Mouse (Mus musculus): Measurements from ENCODE around the gene Rpa1. TPM values are rescaled to one million over a fixed set of nuclear protein-coding genes. Genes with fewer than 3 reads are reported as not detected.
A peak's percentile ranks its signal among the peaks of the same experiment; 100 is the strongest.

Rpa1 gene
- polyA plus RNA-seq, 1 experiment from 2014 or later: 67.0 TPM

DNA sequence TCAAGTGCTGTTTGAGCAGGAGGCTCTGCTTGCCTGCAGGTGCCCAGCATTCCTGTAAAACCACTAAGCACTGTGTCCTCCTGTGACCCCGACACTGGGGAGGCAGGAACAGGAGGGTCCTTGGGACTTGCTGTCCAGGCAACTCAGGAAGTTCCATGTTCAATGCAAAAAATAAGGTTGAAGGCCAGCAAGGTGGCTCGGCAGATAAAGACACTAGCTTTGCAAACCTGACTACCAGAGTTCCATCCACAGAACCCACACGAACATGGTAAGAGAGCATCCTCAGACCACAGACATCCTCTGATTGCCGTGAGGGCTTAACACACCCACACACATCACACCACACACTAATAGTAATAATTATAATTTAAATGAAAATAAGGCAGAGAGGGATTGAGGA, 78.9 kb downstream of the Rpa1 start:
- ATAC-seq (replicated peaks): no peak
- no peaks in the 10 kb centered on the region for H3K36me3 ChIP-seq
- no peak overlapping the region for H3K4me2 ChIP-seq (replicated peaks)
- no peaks in the 10 kb centered on the region for H3K27me3 ChIP-seq
- H3K9me3 ChIP-seq: no peaks in the 10 kb centered on the region
- H3K4me3 ChIP-seq: no peak overlapping the region
- WGBS: 86% methylated on average over 4 of the region's 4 CpGs
- no peak overlapping the region for H3K27ac ChIP-seq (replicated peaks)
- peaks cover 30% of the 10 kb centered on the region for H3K4me1 ChIP-seq
- no peak overlapping the region for H3K9ac ChIP-seq (replicated peaks)

DNA sequence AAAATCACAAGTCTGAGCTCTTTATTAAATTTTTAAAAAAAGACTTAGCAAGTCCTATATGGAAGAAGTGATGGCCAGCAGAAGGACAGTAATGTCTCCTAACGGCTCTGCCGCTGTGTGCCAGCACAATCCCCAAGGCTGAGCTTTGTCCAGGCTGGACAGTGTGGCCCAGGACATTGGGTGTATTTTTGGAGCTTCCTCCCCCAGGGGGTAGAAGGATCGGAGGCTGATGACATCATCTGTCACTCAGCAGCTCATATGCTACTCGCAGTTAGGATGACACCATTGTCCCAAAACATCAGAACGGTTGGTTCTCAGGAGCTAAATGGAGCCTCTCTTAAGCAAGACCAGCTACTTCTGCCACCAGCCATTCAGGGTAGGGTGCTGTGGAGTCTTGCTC, 79.6 kb downstream of the Rpa1 start:
- Histone ChIP-seq H3K27ac (replicated peaks) (no peak overlapping the region), H3K4me2 (replicated peaks) (no peak overlapping the region), H3K27me3 (no peaks in the 10 kb centered on the region), H3K36me3 (no peaks in the 10 kb centered on the region), H3K9ac (replicated peaks) (no peak overlapping the region), H3K4me1 (peaks cover 33% of the 10 kb centered on the region), H3K9me3 (no peaks in the 10 kb centered on the region), H3K4me3 (no peak overlapping the region)
- ATAC-seq (replicated peaks): no peak
- 75% methylated on average over 5 of the region's 5 CpGs for WGBS

DNA sequence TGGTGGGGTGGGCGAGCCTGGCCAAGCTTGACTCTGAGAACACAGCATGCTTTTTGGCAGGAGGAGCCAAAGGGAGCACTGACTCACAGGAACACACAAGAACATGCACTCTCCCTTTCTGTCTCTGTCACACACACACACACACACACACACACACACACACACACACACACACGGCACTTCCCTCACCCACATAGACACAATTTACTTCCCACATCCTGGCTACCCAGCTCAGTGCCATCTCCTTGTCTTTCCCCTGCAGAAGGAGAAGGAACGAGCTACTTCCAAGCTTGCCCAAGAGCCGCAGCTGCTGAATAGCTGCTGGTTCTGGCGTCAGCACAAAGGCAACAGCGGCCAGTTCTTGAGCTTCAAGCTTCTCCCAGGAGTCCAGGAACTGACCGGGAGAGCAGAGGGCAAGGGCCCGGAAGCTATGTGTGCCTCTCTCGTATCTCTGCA, 80.3 kb downstream of the Rpa1 start:
- Histone ChIP-seq H3K27ac (replicated peaks) (no peak overlapping the region), H3K9me3 (no peaks in the 10 kb centered on the region), H3K27me3 (no peaks in the 10 kb centered on the region), H3K9ac (replicated peaks) (no peak overlapping the region), H3K36me3 (no peaks in the 10 kb centered on the region), H3K4me2 (replicated peaks) (no peak overlapping the region), H3K4me3 (no peak overlapping the region), H3K4me1 (peaks cover 33% of the 10 kb centered on the region)
- WGBS: 58% methylated on average over 9 of the region's 9 CpGs
- ATAC-seq (replicated peaks): no peak

DNA sequence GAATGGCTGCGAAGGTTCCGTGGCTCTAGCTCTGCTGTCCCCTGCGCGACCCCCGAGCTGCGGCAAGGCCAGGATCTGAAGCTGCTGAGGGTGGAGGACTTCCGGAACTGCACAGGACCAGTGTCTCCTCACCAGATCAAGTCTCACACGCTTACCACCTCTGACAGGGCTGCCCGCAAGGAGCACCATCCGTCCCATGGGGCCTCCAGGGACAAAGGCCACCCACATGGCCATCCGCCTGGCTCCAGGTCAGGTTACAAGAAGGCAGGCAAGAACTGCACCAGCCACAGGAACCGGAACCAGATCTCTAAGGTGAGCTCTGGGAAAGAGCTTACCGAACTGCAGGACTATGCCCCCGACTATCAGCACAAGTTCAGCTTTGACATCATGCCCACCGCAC, 82.6 kb downstream of the Rpa1 start:
- ATAC-seq (replicated peaks): no peak
- Histone ChIP-seq H3K4me2 (replicated peaks) (no peak overlapping the region), H3K27ac (replicated peaks) (no peak overlapping the region), H3K27me3 (no peaks in the 10 kb centered on the region), H3K9ac (replicated peaks) (no peak overlapping the region), H3K9me3 (no peaks in the 10 kb centered on the region), H3K4me3 (no peak overlapping the region), H3K36me3 (no peaks in the 10 kb centered on the region), H3K4me1 (peaks cover 35% of the 10 kb centered on the region)
- 71% methylated on average over 15 of the region's 15 CpGs for WGBS

DNA sequence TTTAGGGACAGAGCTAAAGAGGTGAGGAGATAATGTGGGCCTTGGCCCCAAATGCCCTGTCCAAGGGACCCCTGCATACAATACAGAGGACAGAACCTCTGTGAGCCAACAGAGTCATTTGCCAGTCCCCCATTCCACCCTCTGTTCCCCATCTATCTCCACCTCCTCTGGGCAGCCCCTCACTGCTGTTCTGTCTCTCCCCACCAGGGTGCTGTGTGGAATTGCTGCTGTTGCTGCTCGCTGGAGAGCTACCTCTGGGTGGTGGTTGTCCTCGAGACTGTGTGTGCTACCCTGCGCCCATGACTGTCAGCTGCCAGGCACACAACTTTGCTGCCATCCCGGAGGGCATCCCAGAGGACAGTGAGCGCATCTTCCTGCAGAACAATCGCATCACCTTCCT, 83.6 kb downstream of the Rpa1 start:
- no peak overlapping the region for H3K27ac ChIP-seq (replicated peaks)
- H3K9me3 ChIP-seq: no peaks in the 10 kb centered on the region
- 84% methylated on average over 6 of the region's 6 CpGs for WGBS
- no peak overlapping the region for H3K9ac ChIP-seq (replicated peaks)
- no peaks in the 10 kb centered on the region for H3K36me3 ChIP-seq
- H3K27me3 ChIP-seq: no peaks in the 10 kb centered on the region
- no peak; the same call in 1 of the 2 replicates for ATAC-seq (replicated peaks)
- H3K4me3 ChIP-seq: no peak overlapping the region
- H3K4me1 ChIP-seq: peaks cover 41% of the 10 kb centered on the region
- no peak overlapping the region for H3K4me2 ChIP-seq (replicated peaks)

DNA sequence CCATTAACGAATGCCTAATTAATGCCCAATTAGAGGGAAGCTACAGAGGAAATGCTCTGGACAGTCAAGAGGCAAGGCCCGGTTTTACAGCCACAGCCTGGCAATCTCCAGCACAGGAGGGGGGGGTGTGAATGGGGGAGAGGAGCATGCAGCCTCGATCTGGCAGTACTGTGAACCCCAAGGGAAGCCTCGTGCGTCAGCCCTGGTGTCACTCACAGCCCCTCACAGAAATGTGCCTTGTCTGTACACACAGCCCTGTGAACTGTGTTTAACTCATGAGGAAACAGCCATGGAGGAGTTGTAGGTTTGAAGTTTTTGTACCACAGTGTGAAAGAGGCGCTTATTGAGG, 84.2 kb downstream of the Rpa1 start:
- H3K36me3 ChIP-seq: no peaks in the 10 kb centered on the region
- H3K4me1 ChIP-seq: peaks cover 41% of the 10 kb centered on the region
- peak overlapping the region; percentile 67; the same call in 1 of the 2 replicates for H3K27ac ChIP-seq (replicated peaks)
- no peak overlapping the region for H3K4me2 ChIP-seq (replicated peaks)
- no peaks in the 10 kb centered on the region for H3K27me3 ChIP-seq
- 0 out of 2 replicates have a peak, but pooled peaks have one; percentile 30 for ATAC-seq (replicated peaks)
- no peak overlapping the region for H3K9ac ChIP-seq (replicated peaks)
- no peak overlapping the region for H3K4me3 ChIP-seq
- 23% methylated on average over 6 of the region's 6 CpGs for WGBS
- H3K9me3 ChIP-seq: no peaks in the 10 kb centered on the region

DNA sequence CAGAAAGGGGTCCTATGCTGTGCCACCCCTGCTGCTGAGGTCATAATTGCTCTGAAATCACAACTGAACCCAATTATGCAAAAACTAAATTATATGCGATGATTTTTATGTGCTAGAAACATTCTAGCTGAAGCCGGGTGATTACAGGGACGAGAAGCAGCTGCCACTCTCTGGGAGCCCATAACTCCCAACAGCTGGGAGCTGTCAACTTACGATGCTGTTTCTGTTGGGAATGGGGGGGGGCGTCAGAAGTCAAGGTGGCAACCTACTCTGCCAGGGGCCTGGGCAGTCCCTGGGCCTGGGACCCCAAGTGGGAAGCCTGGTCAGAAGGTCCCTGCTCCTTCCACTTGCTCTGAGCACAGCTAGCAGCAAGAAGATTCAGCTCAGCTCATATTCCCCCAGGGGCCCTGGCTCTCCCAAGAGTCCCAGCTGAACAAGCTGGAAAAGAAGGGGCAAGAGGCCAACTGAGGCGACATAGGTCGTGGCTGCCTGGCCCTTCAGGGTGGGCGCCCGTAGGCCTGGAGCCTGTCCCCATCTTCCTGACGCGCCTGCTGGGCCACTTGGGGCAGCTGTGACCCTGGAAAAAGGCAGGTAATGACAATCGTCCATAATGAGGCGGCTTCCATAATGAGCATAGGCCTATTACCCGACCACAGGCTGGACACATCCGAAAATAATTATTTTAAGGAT, 84.7 kb downstream of the Rpa1 start:
- ATAC-seq (replicated peaks): no peak

DNA sequence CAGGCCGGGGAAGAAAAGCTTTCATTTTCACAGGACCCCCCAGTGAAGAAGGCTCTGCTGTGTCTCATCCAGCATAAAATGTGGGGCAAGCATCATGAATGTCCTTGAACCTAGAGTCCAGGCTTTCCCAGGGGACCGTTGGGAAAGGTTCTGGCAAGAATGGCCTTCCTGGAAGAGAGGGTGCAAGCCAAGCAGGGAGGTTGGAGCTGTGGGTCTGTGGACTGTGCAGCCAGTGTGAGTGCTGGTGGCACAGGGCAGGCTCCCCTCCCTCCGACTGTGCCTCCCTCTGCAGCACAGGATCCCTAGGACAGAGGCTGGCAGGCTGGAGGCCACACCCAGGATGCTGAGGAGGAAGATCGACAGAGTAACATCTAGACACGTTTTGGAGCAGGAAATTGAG, 85.3 kb downstream of the Rpa1 start:
- H3K27ac ChIP-seq (replicated peaks): peak overlapping the region; percentile 67
- H3K4me1 ChIP-seq: peaks cover 39% of the 10 kb centered on the region
- no peaks in the 10 kb centered on the region for H3K36me3 ChIP-seq
- no peak for ATAC-seq (replicated peaks)
- no peak overlapping the region for H3K9ac ChIP-seq (replicated peaks)
- no peak overlapping the region for H3K4me3 ChIP-seq
- no peak overlapping the region for H3K4me2 ChIP-seq (replicated peaks)
- 52% methylated on average over 5 of the region's 5 CpGs for WGBS
- no peaks in the 10 kb centered on the region for H3K27me3 ChIP-seq
- no peaks in the 10 kb centered on the region for H3K9me3 ChIP-seq

More for the DNA sequence above, 84.7 kb downstream of the Rpa1 start:
- no peak overlapping the region for H3K4me3 ChIP-seq
- H3K27ac ChIP-seq (replicated peaks): peak overlapping the region; percentile 67
- no peaks in the 10 kb centered on the region for H3K36me3 ChIP-seq
- H3K9me3 ChIP-seq: no peaks in the 10 kb centered on the region
- H3K4me2 ChIP-seq (replicated peaks): no peak overlapping the region
- no peaks in the 10 kb centered on the region for H3K27me3 ChIP-seq
- no peak overlapping the region for H3K9ac ChIP-seq (replicated peaks)
- H3K4me1 ChIP-seq: peaks cover 41% of the 10 kb centered on the region
- WGBS: 32% methylated on average over 15 of the region's 15 CpGs

DNA sequence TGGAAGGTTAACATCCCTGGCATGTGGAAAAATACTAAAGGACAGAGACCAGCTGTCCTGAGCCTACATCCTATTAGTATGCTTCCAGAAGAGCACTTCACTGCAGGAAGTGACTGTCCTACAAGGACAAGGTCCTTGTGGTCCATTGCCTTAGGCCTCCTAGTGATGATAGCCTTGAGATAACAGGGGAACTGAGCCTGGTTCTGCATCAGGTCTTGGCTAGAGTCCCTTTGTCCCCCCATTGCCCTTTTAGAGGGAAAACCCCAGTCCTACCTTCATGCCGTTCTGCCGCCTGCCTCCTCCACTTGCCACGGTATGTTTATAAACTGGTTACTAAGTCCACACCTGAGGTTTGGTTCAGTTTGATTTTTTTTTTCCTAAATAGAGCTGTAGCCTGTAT, 85.9 kb downstream of the Rpa1 start:
- 92% methylated on average over 3 of the region's 3 CpGs for WGBS
- Histone ChIP-seq H3K9ac (replicated peaks) (no peak overlapping the region), H3K4me2 (replicated peaks) (no peak overlapping the region), H3K27me3 (no peaks in the 10 kb centered on the region), H3K27ac (replicated peaks) (no peak overlapping the region), H3K36me3 (no peaks in the 10 kb centered on the region), H3K4me3 (no peak overlapping the region), H3K4me1 (peaks cover 40% of the 10 kb centered on the region), H3K9me3 (no peaks in the 10 kb centered on the region)
- no peak for ATAC-seq (replicated peaks)

DNA sequence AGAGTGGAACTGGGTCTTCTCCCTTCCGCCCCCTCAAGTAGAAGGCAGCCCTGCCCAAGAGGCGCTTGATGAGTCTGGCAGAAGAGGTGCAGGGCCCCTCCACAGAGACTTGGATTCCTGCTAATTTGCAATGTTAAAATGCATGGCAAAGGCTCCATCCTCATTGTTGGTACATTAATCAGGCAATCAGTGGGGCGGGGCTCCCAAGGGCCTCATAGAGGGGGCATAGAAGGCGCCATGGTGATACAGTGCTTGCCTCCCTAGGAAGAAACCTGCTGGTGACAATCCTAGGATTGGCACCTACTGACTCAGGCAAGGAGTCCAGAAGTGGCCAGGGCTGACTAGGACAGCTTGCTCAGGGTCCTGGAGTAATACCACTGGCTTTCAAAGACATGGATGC, 86.4 kb downstream of the Rpa1 start:
- H3K9ac ChIP-seq (replicated peaks): no peak overlapping the region
- H3K36me3 ChIP-seq: no peaks in the 10 kb centered on the region
- H3K4me3 ChIP-seq: no peak overlapping the region
- peaks cover 42% of the 10 kb centered on the region for H3K4me1 ChIP-seq
- no peaks in the 10 kb centered on the region for H3K27me3 ChIP-seq
- no peak overlapping the region for H3K27ac ChIP-seq (replicated peaks)
- WGBS: 50% methylated on average over 4 of the region's 4 CpGs
- H3K9me3 ChIP-seq: no peaks in the 10 kb centered on the region
- ATAC-seq (replicated peaks): peak; percentile 31
- no peak overlapping the region for H3K4me2 ChIP-seq (replicated peaks)

DNA sequence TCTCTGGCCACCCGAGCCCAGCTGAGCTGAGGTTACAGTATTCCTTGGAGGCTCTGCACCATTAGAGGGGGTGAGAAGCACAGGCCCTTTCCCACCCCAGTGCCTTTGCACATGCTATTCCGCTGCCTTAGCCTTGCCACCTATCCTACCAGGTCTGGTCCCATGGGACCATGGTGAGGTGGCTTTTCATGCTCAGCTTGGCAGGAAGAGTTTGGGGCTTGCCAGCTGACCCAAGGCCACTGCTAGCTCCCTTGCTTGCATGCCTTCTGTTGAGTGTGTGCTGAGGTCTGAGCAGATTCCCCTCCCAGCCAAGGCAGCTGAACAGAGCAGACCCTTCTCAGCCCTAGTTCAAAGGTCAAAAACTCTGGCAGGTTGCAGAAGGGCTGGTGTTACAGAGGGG, 87.1 kb downstream of the Rpa1 start:
- no peaks in the 10 kb centered on the region for H3K27me3 ChIP-seq
- H3K4me3 ChIP-seq: no peak overlapping the region
- H3K9ac ChIP-seq (replicated peaks): no peak overlapping the region
- H3K27ac ChIP-seq (replicated peaks): no peak overlapping the region
- 94% methylated on average over 2 of the region's 2 CpGs for WGBS
- peaks cover 47% of the 10 kb centered on the region for H3K4me1 ChIP-seq
- no peak for ATAC-seq (replicated peaks)
- H3K9me3 ChIP-seq: no peaks in the 10 kb centered on the region
- no peaks in the 10 kb centered on the region for H3K36me3 ChIP-seq
- H3K4me2 ChIP-seq (replicated peaks): no peak overlapping the region

DNA sequence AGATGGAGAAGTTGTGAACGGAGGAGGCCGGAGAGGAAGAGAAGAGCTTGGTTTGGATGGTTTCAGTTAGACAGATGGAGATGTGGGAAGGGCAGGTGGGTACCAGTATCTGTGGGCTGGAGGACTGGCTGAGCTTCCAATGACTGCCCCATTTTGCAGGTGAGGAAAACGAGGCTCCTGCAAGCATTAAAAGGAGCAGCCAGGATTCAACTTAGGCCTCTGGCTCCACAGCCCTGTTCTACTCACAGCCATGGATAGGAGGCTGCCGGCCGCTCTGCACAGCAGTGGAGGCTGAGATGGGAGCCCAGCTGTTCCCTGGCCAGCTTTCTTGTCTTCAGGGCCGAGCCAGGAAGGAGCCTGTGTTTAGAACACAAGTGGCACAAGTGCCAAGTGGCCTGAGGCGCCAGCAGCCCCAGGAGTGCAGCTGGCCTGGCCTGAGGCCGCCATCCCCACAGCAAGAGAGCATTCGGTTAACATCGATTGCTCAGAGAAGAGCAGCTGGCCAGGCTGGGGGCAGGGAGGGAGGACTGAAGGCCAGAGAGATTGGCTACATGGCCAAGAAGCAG, 88.0 kb downstream of the Rpa1 start:
- no peak overlapping the region for H3K4me2 ChIP-seq (replicated peaks)
- no peak overlapping the region for H3K9ac ChIP-seq (replicated peaks)
- no peak overlapping the region for H3K27ac ChIP-seq (replicated peaks)
- H3K4me1 ChIP-seq: peaks cover 47% of the 10 kb centered on the region
- H3K36me3 ChIP-seq: no peaks in the 10 kb centered on the region
- H3K4me3 ChIP-seq: no peak overlapping the region
- 59% methylated on average over 10 of the region's 10 CpGs for WGBS
- no peak for ATAC-seq (replicated peaks)
- no peaks in the 10 kb centered on the region for H3K9me3 ChIP-seq
- no peaks in the 10 kb centered on the region for H3K27me3 ChIP-seq

DNA sequence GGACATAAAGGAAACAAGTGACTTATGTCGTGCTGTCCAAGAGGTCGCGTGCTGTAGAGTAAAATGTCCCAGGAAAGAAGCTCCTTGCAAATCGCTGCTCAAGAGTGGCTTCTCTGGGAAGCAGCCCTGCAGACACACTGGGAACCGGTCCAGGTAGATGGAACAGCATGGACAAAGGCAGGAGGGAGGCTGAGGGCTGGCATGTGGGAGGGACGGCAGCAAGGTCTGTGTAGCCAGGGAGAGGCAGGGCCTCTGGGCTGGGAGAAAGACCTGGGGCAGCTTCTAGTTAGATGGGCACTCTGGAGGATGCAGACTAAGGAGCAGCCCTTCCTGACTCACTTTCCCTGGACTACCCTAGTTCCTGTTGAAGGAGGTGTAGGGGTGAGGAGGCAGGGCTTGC, 88.7 kb downstream of the Rpa1 start:
- WGBS: 67% methylated on average over 6 of the region's 6 CpGs
- H3K9ac ChIP-seq (replicated peaks): no peak overlapping the region
- no peak overlapping the region for H3K4me2 ChIP-seq (replicated peaks)
- no peak overlapping the region for H3K27ac ChIP-seq (replicated peaks)
- H3K9me3 ChIP-seq: no peaks in the 10 kb centered on the region
- ATAC-seq (replicated peaks): no peak
- H3K27me3 ChIP-seq: no peaks in the 10 kb centered on the region
- H3K4me3 ChIP-seq: no peak overlapping the region
- peaks cover 47% of the 10 kb centered on the region for H3K4me1 ChIP-seq
- no peaks in the 10 kb centered on the region for H3K36me3 ChIP-seq

All from forebrain, embryonic 15.5 days (tissue).